Comparison of ENCODE assay signal across 7 mouse cellular contexts in the genomic region with DNA sequence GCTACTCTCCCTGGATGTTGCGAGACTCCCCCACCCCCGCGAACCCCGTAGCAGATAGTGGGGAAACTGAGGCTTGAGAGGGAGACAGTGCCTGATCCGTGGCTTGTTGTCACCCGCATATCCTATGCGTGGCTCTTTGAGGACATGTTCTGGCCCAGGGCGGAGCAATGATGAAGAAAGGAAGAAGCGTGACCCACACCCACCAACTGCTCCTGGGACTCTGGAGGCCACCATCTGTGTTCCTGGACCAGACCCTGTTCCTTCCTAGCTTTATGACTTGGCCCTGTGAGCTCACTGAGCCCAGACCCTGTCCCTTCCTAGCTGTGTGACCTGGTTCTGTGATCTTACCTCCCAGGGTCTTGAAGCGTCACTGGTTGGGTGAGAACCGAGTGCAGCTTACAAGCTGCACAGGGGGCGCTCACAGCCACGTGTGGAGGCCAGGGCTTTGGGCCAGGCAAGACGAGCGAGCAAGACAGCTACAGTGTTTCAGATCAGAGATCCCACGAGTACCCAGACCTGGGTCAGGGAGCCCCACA. TPM values are rescaled to one million over a fixed set of nuclear protein-coding genes. Genes with fewer than 3 reads are reported as not detected.
DNase-seq lines count a peak whose midpoint lies in the region; ATAC-seq and TF ChIP-seq lines count a peak whose summit lies in the region.

No protein-coding gene starts in this region.

- no peak; the same call in 1 of the 2 replicates for ATAC-seq in forebrain, embryonic 13.5 days
- ATAC-seq in hindbrain, embryonic 15.5 days (ENCODE audit: low FRiP score, low read depth) = no peak; the same call in 1 of the 2 replicates
- 0 out of 2 replicates have a peak, but pooled peaks have one; percentile 5 for ATAC-seq in liver, embryonic 16.5 days (ENCODE audit: low read depth)

- DNase-seq in 3T3-L1 (ENCODE audit: low read depth, low spot score) = peak; percentile 75
- DNase-seq in frontal cortex, postnatal 14 days (ENCODE audit: low spot score in 2 of 2) = no peak

- peak; percentile 16 for TF ChIP-seq CTCF in C2C12 (IDR thresholded peaks at IDR 0.05; ENCODE audit: control insufficient read depth, insufficient read depth, insufficient read length)
- no peak for TF ChIP-seq CTCF in olfactory bulb, adult 2 months (IDR thresholded peaks at IDR 0.05; ENCODE audit: insufficient read depth, low read depth, low read length)

- H3K4me1 ChIP-seq in forebrain, embryonic 13.5 days = peaks cover 43% of the 10 kb centered on the region
- H3K4me1 ChIP-seq in hindbrain, embryonic 15.5 days (replicated peaks) = peaks cover 32% of the 10 kb centered on the region
- H3K4me1 ChIP-seq in liver, embryonic 16.5 days (ENCODE audit: control insufficient read depth, low read depth, low read length) = peaks cover 21% of the 10 kb centered on the region
- H3K4me1 ChIP-seq in olfactory bulb, adult 2 months (ENCODE audit: control insufficient read depth, insufficient read depth, low read length) = peaks cover 46% of the 10 kb centered on the region

- no peaks in the 10 kb centered on the region for H3K9me3 ChIP-seq in forebrain, embryonic 13.5 days (replicated peaks)
- H3K9me3 ChIP-seq in hindbrain, embryonic 15.5 days = no peaks in the 10 kb centered on the region
- no peaks in the 10 kb centered on the region for H3K9me3 ChIP-seq in liver, embryonic 16.5 days (replicated peaks; ENCODE audit: control insufficient read depth, low read length)

- no peaks in the 10 kb centered on the region for H3K27me3 ChIP-seq in C2C12 (ENCODE audit: control insufficient read depth, insufficient read depth, insufficient read length)
- peaks cover 23% of the 10 kb centered on the region for H3K27me3 ChIP-seq in forebrain, embryonic 13.5 days
- no peaks in the 10 kb centered on the region for H3K27me3 ChIP-seq in hindbrain, embryonic 15.5 days
- H3K27me3 ChIP-seq in liver, embryonic 16.5 days (ENCODE audit: control insufficient read depth, insufficient read depth, low read depth, low read length) = peaks cover 10% of the 10 kb centered on the region

- H3K9ac ChIP-seq in forebrain, embryonic 13.5 days = peak overlapping the region; percentile 65
- H3K9ac ChIP-seq in hindbrain, embryonic 15.5 days = peak overlapping the region; percentile 18; the same call in 1 of the 2 replicates
- H3K9ac ChIP-seq in liver, embryonic 16.5 days (ENCODE audit: low read depth, low read length) = peak overlapping the region; percentile 50

- peaks cover 60% of the 10 kb centered on the region for H3K79me2 ChIP-seq in C2C12 (ENCODE audit: control insufficient read depth, insufficient read depth)

- H3K4me3 ChIP-seq in C2C12 (ENCODE audit: insufficient read depth, poor library complexity, severe bottlenecking) = no peak overlapping the region
- H3K4me3 ChIP-seq in forebrain, embryonic 13.5 days = peak overlapping the region; percentile 38
- H3K4me3 ChIP-seq in hindbrain, embryonic 15.5 days = peak overlapping the region; percentile 29
- peak overlapping the region; percentile 51 for H3K4me3 ChIP-seq in liver, embryonic 16.5 days (ENCODE audit: low read depth, low read length)
- peak overlapping the region; percentile 9; the same call in 1 of the 2 replicates for H3K4me3 ChIP-seq in olfactory bulb, adult 2 months (ENCODE audit: insufficient read depth, low read depth, low read length)

- H3K4me2 ChIP-seq in forebrain, embryonic 13.5 days = peak overlapping the region; percentile 70
- peak overlapping the region; percentile 64 for H3K4me2 ChIP-seq in hindbrain, embryonic 15.5 days
- peak overlapping the region; percentile 78 for H3K4me2 ChIP-seq in liver, embryonic 16.5 days (ENCODE audit: low read depth, low read length)

- H3K27ac ChIP-seq in forebrain, embryonic 13.5 days = peak overlapping the region; percentile 83
- H3K27ac ChIP-seq in hindbrain, embryonic 15.5 days (replicated peaks) = 0 out of 2 replicates have a peak overlapping the region, but pooled peaks have one; percentile 52
- peak overlapping the region; percentile 24; the same call in 1 of the 2 replicates for H3K27ac ChIP-seq in liver, embryonic 16.5 days (ENCODE audit: low read length)
- H3K27ac ChIP-seq in olfactory bulb, adult 2 months (ENCODE audit: insufficient read depth, low read depth, low read length) = no peak overlapping the region

- 11% methylated on average over 15 of the region's 16 CpGs for WGBS in forebrain, embryonic 13.5 days
- WGBS in hindbrain, embryonic 15.5 days = 16% methylated on average over 16 of the region's 16 CpGs
- 7% methylated on average over 16 of the region's 16 CpGs for WGBS in liver, embryonic 16.5 days (ENCODE audit: insufficient replicate concordance)
- 41% methylated on average over 16 of the region's 16 CpGs for WGBS in olfactory bulb, adult 2 months

- H3ac ChIP-seq in C2C12 (ENCODE audit: control insufficient read depth, insufficient read length, low read depth) = peak overlapping the region; percentile 25

- H3K79me3 ChIP-seq in C2C12 (ENCODE audit: low read depth) = peaks cover 6% of the 10 kb centered on the region

- no peak for TF ChIP-seq POLR2A in olfactory bulb, adult 2 months (IDR thresholded peaks at IDR 0.05; ENCODE audit: insufficient read depth, low read depth, low read length)

- no peaks in the 10 kb centered on the region for H3K36me3 ChIP-seq in C2C12 (ENCODE audit: control insufficient read depth, insufficient read depth)
- no peaks in the 10 kb centered on the region for H3K36me3 ChIP-seq in forebrain, embryonic 13.5 days (ENCODE audit: poor library complexity, severe bottlenecking)
- no peaks in the 10 kb centered on the region for H3K36me3 ChIP-seq in hindbrain, embryonic 15.5 days
- no peaks in the 10 kb centered on the region for H3K36me3 ChIP-seq in liver, embryonic 16.5 days (ENCODE audit: control insufficient read depth, insufficient read depth)

TF ChIP-seq in C2C12, 6 proteins besides CTCF, POLR2A, EP300 and RAD21:
- no peak for TF ChIP-seq FOSL1 (IDR thresholded peaks at IDR 0.05; ENCODE audit: insufficient read depth, low read length, poor library complexity, severe bottlenecking)
TF ChIP-seq in C2C12: peak in this region for 0.

RNA-seq across cellular contexts. Expression of gene Gse1, which starts 48.7 kb away (rescaled TPM):
- 15.6 TPM for polyA plus RNA-seq in C2C12 (2012; fragmentation: generic; extraction: Trizol)
- 24.0 and 24.9 TPM in 2 replicates for polyA plus RNA-seq in forebrain, embryonic 13.5 days (2015; fragmentation: Nextera tagmentation; extraction: Ambion mirVana)
- polyA plus RNA-seq in hindbrain, embryonic 15.5 days (2015; fragmentation: Nextera tagmentation; extraction: Ambion mirVana) = 15.4 and 20.1 TPM in 2 replicates
- 7.6 and 9.5 TPM in 2 replicates for polyA plus RNA-seq in liver, embryonic 16.5 days (2015; fragmentation: Nextera tagmentation; extraction: Ambion mirVana)
- polyA plus RNA-seq in olfactory bulb, adult 2 months (2012; ENCODE audit: insufficient read depth, insufficient read length, low replicate concordance, missing spikeins) = 42.5 and 91.1 TPM in 2 replicates
